Mouse (Mus musculus): Measurements from ENCODE around the gene Ddx19a.
"Not testable (repeated sequence)": the region's sequence is repeated elsewhere in the genome, so short reads cannot be mapped to it uniquely, and the experiment has no call there.

Gene Ddx19a

GRCm38 (mm10) chr8:110932444-110932843, 65.2 kb downstream of the Ddx19a start:
- DNase-seq, result no peak

GRCm38 (mm10) chr8:110931176-110931939, 66.2 kb downstream of the Ddx19a start:
- DNase-seq, result peak; percentile 71

DNA sequence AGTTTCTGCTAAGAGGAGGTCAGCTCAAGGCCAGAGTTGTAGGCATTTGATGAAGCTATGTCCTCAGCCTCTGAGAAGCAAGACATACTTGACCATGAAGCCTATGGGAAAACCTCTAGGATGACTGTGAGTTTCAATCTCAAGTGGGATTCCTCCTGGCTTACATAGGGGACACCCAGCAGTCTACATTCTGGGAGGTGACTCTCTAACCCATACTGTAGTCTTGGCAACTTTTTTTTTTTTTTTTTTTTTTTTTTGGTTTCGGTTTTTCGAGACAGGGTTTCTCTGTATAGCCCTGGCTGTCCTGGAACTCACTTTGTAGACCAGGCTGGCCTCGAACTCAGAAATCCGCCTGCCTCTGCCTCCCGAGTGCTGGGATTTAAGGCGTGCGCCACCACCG, 67.9 kb downstream of the Ddx19a start:
- DNase-seq, result not testable (repeated sequence)

GRCm38 (mm10) chr8:110929066-110929465, 68.5 kb downstream of the Ddx19a start:
- no peak for DNase-seq

DNA sequence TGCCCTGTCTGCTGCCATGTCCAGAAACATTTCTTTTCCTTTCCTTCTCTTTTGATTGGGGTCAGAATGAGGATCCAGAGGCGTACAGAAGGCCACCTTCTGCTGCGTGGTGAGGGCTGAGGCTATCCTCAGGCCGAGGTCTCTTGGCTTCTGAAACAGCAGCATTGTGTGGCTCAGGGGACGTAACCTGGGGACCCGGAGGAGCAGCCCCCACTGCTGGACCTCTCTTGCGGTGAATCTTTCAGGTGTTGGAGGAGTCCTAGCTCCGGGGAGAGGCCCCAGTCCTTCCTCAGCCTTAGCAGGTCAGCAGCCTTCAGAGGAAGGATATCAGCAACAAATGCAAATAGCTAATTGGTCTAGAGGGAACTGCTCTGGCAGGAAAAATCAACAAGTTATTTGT, 69.2 kb downstream of the Ddx19a start:
- no peak for DNase-seq

GRCm38 (mm10) chr8:110926690-110927089, 70.9 kb downstream of the Ddx19a start:
- no peak for DNase-seq

DNA sequence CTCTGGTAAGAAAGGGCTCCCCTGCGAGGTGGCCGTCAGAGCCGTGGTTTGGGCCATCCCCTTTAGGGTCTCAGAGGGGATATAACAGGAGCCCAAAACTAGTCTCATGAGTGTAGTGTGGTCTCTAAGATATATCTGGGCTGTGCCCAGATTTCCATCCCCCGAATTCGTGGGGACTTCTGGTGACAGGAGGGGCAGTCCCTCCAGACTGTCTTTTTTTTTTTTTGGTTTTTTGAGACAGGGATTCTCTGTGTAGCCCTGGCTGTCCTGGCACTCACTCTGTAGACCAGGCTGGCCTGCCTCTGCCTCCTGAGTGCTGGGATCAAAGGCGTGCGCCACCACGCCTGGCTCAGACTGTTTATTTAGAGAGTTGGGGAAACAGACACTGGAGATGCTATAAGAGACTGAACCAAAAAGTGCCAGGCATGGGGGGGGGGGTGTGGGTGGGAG, 71.9 kb downstream of the Ddx19a start:
- no peak for DNase-seq
